Mouse (Mus musculus): ENCODE results near the gene Pomp.

DNA sequence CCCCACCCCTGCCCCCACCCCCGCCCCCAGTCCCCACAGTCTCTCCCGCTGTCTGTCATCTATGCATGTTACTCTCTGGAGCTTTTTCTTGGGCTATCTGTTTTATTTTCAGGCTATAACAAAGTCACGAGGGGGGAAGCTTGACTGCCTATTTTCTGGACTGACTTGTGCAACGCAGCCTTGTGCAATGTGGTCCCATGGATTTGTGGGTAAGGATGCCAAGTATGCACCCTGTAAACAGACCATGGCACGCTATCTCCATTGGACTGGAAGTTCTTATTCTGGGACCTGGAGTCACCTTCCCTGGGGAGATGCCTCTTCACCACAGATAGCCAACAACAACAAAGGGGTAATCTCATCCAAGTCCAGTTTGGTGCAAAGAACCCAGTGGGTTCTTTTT lies 51.5 kb downstream of the Pomp start:
- TF ChIP-seq POLR2A (IDR thresholded peaks at IDR 0.05; ENCODE audit: extremely low read depth, insufficient read depth, low read length): no peak
- TF ChIP-seq CTCF (IDR thresholded peaks at IDR 0.05; ENCODE audit: low read depth, low read length): no peak
